Mouse (Mus musculus) gastrocnemius, adult 2 months (tissue): ENCODE measurements around the gene Ccdc92. TPM values are rescaled to one million over a fixed set of nuclear protein-coding genes. Genes with fewer than 3 reads are reported as not detected.

Source experiments
- DNase-seq: peaks from one replicate; pipeline ENCODE4 v3.0.0; 2022
- H3K27ac ChIP-seq: fragments of 200-600 bp; 2 replicates; pipeline ENCODE4 v1.8.1; 2022; ENCODE audit warnings: mild to moderate bottlenecking
- H3K4me3 ChIP-seq: fragments of 200-600 bp; 2 replicates; pipeline ENCODE4 v1.8.1; 2022; ENCODE audit warnings: mild to moderate bottlenecking, moderate library complexity
- CTCF ChIP-seq: fragments of 200-600 bp; IDR thresholded peaks from 2 replicates; pipeline ENCODE4 v1.8.1; 2022; ENCODE audit warnings: antibody characterized with exemption, mild to moderate bottlenecking, moderate library complexity
- intact Hi-C: fragments of 180-260 bp; cut with DNase I; formaldehyde crosslinking; loops from one replicate; pipeline ENCODE4 v1.15.1; 2025
- total RNA-seq, 2 experiments: library from RNA; stranded (reverse); gene quantifications; 2 replicates each; pipeline ENCODE4 v1.2.3; 2021

Ccdc92 gene
- total RNA-seq, 2 experiments from 2014 or later = 0.45 to 0.64 TPM

DNA sequence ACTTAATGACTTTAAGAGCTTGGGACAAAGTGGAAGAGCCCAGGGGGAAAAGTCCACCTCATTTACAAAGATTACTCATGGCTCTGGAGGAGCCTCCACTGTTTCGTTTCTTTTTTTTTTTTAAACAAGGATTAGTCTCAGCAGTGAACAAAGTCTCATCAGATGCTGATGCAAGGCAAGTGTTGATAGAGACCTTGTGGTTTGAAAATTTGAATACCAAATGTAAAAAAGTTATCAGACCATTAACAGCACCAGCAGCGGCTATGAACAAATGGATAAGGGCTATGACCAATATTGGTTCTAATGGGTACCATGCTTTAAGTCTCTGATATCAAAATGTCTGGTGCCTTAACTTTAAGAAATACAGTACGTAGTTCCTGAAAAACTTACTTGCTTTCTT lies 13.2 kb downstream of the Ccdc92 start:
- intact Hi-C loops = no loop called here
- H3K4me3 ChIP-seq = no peak overlapping the region
- TF ChIP-seq CTCF = no peak
- no peak for DNase-seq
- H3K27ac ChIP-seq = no peak overlapping the region

DNA sequence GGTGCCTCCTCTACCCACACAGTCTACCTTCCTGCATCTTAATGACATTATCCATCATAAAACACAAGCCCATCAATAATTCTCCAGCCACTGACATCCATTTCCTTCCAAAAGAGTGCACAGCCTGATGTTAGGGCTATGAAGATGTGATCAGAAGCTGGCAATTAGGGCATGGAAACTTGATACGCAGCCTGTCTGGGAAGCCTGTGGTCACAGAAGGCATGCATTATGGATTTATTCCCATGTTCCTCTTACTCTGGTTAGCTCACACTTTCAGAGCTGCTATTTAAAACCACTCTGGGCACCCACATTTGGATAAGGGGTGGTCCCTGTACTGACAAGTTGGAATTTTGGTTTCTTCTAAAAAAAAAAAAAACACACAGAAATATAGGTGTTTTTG lies 15.2 kb downstream of the Ccdc92 start:
- intact Hi-C loops = no loop called here
- Histone ChIP-seq H3K27ac (no peak overlapping the region), H3K4me3 (no peak overlapping the region)
- DNase-seq = no peak
- TF ChIP-seq CTCF = no peak

- DNase-seq = no peak
- intact Hi-C loops = no loop called here
- Histone ChIP-seq H3K27ac (no peak overlapping the region), H3K4me3 (no peak overlapping the region)
- no peak for TF ChIP-seq CTCF
These were observed 17.3 kb downstream of the Ccdc92 start for GRCm38 (mm10) chr5:124844929-124845328.

- TF ChIP-seq CTCF = no peak
- peak; percentile 39 for DNase-seq
- intact Hi-C loops = no loop called here
- Histone ChIP-seq H3K27ac (no peak overlapping the region), H3K4me3 (no peak overlapping the region)
These were observed 18.8 kb downstream of the Ccdc92 start for GRCm38 (mm10) chr5:124843386-124843785.

GRCm38 (mm10) chr5:124840669-124841068 lies 21.6 kb downstream of the Ccdc92 start:
- no peak for DNase-seq
- no peak overlapping the region for H3K4me3 ChIP-seq

GRCm38 (mm10) chr5:124840202-124840601 lies 22.0 kb downstream of the Ccdc92 start:
- Histone ChIP-seq H3K27ac (no peak overlapping the region), H3K4me3 (no peak overlapping the region)
- TF ChIP-seq CTCF = no peak
- intact Hi-C loops = no loop called here
- DNase-seq = no peak

More at GRCm38 (mm10) chr5:124840669-124841068, 21.6 kb downstream of the Ccdc92 start:
- intact Hi-C loops = no loop called here
- no peak for TF ChIP-seq CTCF
- H3K27ac ChIP-seq = no peak overlapping the region

DNA sequence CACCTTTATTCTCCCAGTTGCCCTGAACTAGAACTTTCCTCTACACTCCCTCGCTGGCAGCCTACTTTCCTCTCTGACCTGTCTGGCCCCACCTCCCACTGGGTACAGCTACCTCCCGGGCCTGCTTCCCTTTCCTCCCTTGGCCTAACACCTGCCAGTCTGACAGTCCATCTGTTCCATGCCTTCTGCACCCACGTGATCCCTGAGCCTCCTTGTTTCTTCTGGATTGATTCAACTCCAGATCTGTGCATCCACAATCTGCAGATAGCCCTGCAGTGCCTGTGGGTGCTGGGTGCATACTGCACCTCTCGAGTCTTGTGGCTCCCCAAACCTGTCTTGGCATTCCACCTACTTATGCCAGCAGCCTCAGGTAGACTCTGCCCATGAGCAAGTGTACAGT lies 25.6 kb downstream of the Ccdc92 start:
- no peak for DNase-seq
- intact Hi-C loops = no loop called here
- Histone ChIP-seq H3K4me3 (no peak overlapping the region), H3K27ac (no peak overlapping the region)
- TF ChIP-seq CTCF = no peak

DNA sequence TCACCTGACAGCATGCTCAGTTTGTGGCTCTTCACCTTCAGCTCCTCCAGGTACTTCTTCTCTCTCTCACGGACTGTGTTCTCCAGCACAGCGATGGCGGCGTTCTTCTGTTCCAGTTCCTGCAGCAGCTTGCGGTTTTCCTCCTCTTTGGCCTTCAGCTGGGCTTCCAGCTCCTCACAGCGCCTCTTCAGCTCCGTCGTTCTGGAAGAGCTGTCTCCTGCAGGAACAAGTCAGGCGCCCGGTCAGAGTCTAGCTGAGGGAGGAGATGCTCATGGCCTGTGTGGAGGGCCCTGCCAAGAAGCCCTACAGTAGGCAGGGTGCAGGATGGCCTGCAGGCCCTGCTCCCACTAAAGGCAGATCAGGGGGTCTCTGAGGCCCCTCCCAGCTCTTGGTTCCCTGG lies 26.1 kb downstream of the Ccdc92 start:
- Histone ChIP-seq H3K27ac (no peak overlapping the region), H3K4me3 (no peak overlapping the region)
- DNase-seq = no peak
- intact Hi-C loops = no loop called here
- TF ChIP-seq CTCF = no peak

DNA sequence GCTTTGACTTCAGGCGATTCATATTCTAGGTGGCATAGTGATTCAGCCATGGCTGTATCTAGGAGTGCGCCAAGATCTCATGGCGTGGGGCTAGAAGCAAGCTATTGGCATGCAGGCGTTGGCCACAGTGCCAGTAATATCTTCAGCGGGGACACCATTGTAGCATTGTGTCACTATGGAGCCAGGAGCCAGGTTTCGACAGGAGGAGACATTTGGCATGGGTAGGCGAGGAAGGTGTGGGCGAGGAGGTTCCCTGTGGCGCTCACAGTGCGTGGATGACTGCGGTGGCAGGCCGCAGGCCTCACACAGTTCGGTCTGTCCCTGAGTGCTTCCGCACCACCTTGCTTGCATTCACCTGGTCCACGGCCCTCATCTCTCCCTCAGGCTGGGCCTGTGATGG lies 27.0 kb downstream of the Ccdc92 start:
- no peak for TF ChIP-seq CTCF
- H3K4me3 ChIP-seq = no peak overlapping the region
- no peak for DNase-seq
- intact Hi-C loops = no loop called here
- H3K27ac ChIP-seq = no peak overlapping the region

GRCm38 (mm10) chr5:124830331-124830730 lies 31.9 kb downstream of the Ccdc92 start:
- no peak for DNase-seq
- intact Hi-C loops = no loop called here
- H3K27ac ChIP-seq = no peak overlapping the region
- H3K4me3 ChIP-seq = no peak overlapping the region
- no peak for TF ChIP-seq CTCF

DNA sequence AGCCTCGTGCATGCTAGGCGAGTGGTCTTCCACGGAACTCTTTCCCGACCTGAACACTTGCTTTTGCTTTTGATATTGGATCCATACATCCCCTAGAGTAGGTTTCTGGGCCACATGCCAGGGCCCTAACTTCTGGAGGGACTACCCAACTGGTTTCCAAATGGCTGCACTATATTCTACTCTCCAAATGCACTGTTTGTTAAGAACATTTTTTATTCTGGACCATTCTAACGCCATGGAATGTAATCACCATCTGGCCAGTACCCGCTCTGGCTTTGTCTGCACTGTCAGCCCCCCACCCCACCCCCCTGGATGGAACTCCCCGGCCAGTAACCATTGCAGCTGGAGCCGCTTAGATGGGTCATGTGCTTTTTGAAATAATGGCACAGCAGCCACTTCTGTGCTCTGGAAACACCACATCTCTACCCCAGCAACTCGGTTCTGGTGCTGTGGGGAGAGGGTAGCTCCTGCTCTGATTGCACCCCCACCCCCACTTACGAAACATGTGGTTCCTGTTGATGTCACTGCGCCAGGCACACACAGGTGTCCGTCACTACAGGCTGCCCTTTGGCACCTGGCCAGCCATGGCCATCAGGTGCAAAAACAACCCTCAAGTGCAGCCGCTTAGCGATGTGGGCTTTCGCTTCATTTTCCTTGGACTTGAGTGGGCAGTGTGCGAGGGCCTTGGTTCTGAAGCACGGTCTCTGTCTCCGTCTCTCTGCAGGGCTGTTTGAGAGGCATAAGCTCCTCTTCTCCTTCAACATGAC lies 39.9 kb downstream of the Ccdc92 start:
- intact Hi-C loops = no loop called here
- DNase-seq = no peak
- no peak for TF ChIP-seq CTCF
- H3K4me3 ChIP-seq = no peak overlapping the region
- H3K27ac ChIP-seq = no peak overlapping the region

DNA sequence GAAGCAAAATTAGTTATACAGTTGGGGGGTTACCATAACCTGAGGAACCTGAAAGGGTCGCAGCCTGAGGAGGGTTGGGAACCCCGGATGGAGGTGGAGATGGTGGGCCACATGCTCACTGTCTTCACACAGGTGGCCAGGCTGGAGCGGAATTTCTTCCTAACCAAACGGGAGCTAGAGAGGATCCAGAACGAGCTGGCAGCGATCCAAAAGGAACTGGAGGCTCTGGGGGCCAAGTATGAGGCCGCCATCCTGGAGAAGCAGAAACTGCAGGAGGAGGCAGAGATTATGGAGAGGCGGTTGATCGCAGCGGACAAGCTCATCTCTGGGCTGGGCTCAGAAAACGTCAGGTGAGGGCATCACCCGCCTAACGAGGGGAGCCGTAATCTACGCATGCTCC lies 45.2 kb downstream of the Ccdc92 start:
- DNase-seq = no peak
- no peak for TF ChIP-seq CTCF
- H3K4me3 ChIP-seq = no peak overlapping the region
- H3K27ac ChIP-seq = no peak overlapping the region
- intact Hi-C loops = no loop called here

DNA sequence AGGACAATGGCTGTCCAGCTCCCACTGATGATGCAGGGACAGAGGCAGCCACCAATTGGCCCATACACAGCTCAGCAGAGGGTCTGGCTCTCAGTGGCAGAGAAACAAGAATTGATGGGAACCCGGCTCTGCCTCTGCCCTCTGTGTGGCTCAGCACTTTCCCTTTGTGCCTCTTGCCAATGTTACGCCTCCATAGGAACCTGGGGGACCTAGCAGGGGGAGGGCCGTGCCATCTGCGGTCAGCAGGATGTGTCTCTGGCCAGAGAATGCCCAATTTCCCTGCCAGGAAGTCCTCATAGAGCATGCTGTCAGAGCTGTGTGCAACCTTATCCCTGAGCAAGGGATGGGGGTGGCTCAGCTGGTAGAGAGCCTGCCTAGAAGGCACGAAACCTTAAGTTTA lies 47.4 kb downstream of the Ccdc92 start:
- H3K27ac ChIP-seq = no peak overlapping the region
- intact Hi-C loops = no loop called here
- DNase-seq = no peak
- TF ChIP-seq CTCF = no peak
- no peak overlapping the region for H3K4me3 ChIP-seq

- TF ChIP-seq CTCF = no peak
- Histone ChIP-seq H3K4me3 (no peak overlapping the region), H3K27ac (no peak overlapping the region)
- intact Hi-C loops = no loop called here
- peak; percentile 13 for DNase-seq
These were observed 49.8 kb downstream of the Ccdc92 start for GRCm38 (mm10) chr5:124812466-124812865.
